Mouse (Mus musculus) neural tube, embryonic 11.5 days (tissue): ENCODE measurements around the gene Macrod2. TPM values are rescaled to one million over a fixed set of nuclear protein-coding genes. Genes with fewer than 3 reads are reported as not detected.

Source experiments
- ATAC-seq: fragments of 200-750 bp; cut with Nextera tagmentation; 2 replicates; pipeline ENCODE4 v1.8.0; 2017; ENCODE audit warnings: moderate number of reproducible peaks, mild to moderate bottlenecking, moderate TSS enrichment, moderate library complexity; ENCODE audit not compliant: insufficient read depth, low FRiP score, low TSS enrichment
- DNase-seq: peaks from one replicate; pipeline ENCODE4 v3.0.0-alpha.2; 2015; ENCODE audit warnings: low spot score
- H3K27ac ChIP-seq: fragments of 300-500 bp; sonication (generic); 2 replicates; pipeline ENCODE4 v1.5.1; 2014; ENCODE audit warnings: low read depth, mild to moderate bottlenecking, low read length
- H3K27me3 ChIP-seq: fragments of 300-500 bp; sonication (generic); 2 replicates; pipeline ENCODE4 v1.6.1; 2014; ENCODE audit warnings: mild to moderate bottlenecking, low read length, mixed read lengths; ENCODE audit not compliant: control insufficient read depth, insufficient read depth
- H3K36me3 ChIP-seq: fragments of 300-500 bp; sonication (generic); 2 replicates; pipeline ENCODE4 v1.6.1; 2014; ENCODE audit warnings: mild to moderate bottlenecking, low read length, moderate library complexity, mixed read lengths; ENCODE audit not compliant: control insufficient read depth, insufficient read depth
- H3K4me1 ChIP-seq: fragments of 300-500 bp; sonication (generic); 2 replicates; pipeline ENCODE4 v1.6.1; 2014; ENCODE audit warnings: low read length, mixed read lengths; ENCODE audit not compliant: control insufficient read depth, insufficient read depth
- H3K4me2 ChIP-seq: fragments of 300-500 bp; sonication (generic); 2 replicates; pipeline ENCODE4 v1.6.1; 2014; ENCODE audit warnings: low read depth, mild to moderate bottlenecking, moderate library complexity
- H3K4me3 ChIP-seq: fragments of 300-500 bp; sonication (generic); 2 replicates; pipeline ENCODE4 v1.5.1; 2014; ENCODE audit warnings: low read depth, low read length
- H3K9ac ChIP-seq: fragments of 300-500 bp; sonication (generic); 2 replicates; pipeline ENCODE4 v1.6.1; 2014; ENCODE audit warnings: mild to moderate bottlenecking, low read length
- H3K9me3 ChIP-seq: fragments of 300-500 bp; sonication (generic); 2 replicates; pipeline ENCODE4 v1.6.1; 2016; ENCODE audit warnings: low read length; ENCODE audit not compliant: control insufficient read depth
- WGBS: fragments of 180-500 bp; shearing (Covaris S2); extraction: QIAGEN DNeasy Blood & Tissue Kit; methylation state at CpG from one replicate; pipeline ENCODE4 v1.1.7; 2014; 5-methylcytosine and 5-hydroxymethylcytosine counted together
- polyA plus RNA-seq: library from polyadenylated mRNA; unstranded; fragments of >200 nt; fragmentation: Nextera tagmentation; extraction: Ambion mirVana; gene quantifications from 2 replicates; pipeline ENCODE4 v1.2.1, GENCODE M21; 2014

Gene Macrod2
- polyA plus RNA-seq, 1 experiment from 2014 or later, result 46.0 TPM

DNA sequence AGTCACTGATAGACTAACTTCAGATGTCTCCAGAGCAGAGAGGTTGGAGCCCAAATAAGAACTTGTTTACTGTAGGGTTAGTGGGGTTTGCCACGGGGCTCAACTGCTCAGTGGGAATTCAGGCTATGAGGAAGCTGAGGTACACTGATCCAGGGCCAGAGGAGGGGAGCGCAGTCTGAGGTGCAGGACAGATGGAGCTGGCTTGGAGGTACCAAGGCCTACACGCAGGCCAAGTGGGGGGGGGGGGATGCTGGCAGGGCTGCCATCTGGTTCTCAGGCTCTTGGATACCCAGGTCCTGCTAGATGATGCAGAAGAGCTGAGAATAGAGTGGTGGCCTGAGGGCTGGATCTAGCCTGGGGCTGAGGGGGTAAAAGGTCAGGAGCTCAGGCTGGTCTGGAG is 1931.6 kb downstream of the Macrod2 start:
- H3K4me3 ChIP-seq, result no peak overlapping the region
- H3K27ac ChIP-seq, result no peak overlapping the region
- ATAC-seq (no peak), DNase-seq (no peak)
- WGBS, result 89% methylated on average over 3 of the region's 3 CpGs
- H3K9ac ChIP-seq, result no peak overlapping the region
- no peaks in the 10 kb centered on the region for H3K4me1 ChIP-seq
- no peak overlapping the region for H3K4me2 ChIP-seq
- no peaks in the 10 kb centered on the region for H3K9me3 ChIP-seq
- H3K36me3 ChIP-seq, result no peaks in the 10 kb centered on the region
- H3K27me3 ChIP-seq, result no peaks in the 10 kb centered on the region

DNA sequence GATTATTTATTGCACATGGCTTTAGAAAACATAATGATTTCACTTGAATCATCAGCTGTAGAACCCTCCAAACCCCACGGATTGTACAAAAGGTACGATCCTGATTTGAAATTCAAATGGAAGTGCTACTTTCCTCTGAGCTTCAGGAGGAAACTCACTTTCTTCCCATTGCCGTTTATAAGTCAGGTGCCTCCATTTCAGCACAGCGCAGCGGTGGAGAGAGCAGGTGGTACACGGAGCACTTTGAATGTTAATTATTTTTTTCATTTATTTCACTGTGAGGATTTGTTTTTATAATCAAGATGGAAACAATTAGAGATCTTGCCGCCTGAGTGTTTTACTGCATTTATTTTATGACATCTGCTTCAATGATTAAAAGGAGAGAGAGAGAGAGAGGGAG is 1934.7 kb downstream of the Macrod2 start:
- H3K4me3 ChIP-seq, result no peak overlapping the region
- peaks cover 1% of the 10 kb centered on the region for H3K4me1 ChIP-seq
- DNase-seq (no peak), ATAC-seq (no peak)
- no peaks in the 10 kb centered on the region for H3K27me3 ChIP-seq
- no peaks in the 10 kb centered on the region for H3K36me3 ChIP-seq
- no peak overlapping the region for H3K27ac ChIP-seq
- no peak overlapping the region for H3K9ac ChIP-seq
- H3K4me2 ChIP-seq, result no peak overlapping the region
- WGBS, result 61% methylated on average over 7 of the region's 7 CpGs
- H3K9me3 ChIP-seq, result no peaks in the 10 kb centered on the region

DNA sequence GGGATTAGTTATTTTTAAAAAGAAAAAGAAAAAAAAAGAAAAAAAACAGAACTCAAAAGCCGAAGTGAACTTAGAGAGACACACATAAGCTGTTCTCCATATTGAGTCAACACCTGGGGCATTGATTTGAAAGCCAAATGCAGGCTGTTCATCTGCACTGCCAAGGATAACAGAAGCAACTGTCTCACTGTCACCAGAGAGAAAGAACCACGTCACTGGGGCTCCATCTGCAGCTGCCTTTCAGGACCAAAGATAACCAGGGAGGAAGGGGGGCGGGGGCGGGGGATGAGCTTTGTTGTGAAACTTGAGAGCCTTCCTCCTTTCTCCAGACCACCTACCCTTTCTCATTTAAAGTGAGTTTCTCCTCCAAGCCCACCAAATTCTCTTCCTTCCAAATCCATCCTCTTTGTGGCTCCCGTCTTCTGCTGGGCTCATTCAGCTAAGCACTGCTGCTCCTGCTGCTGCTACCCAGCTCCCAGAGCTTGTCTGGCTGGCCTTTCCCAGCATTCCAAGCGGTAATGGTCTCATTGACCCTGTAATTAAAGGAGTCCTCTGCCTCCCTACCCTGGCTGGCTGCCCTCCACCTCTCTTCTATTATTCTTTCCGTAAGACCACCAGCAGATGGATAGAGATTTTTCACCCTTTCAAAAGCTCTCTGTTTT is 1939.5 kb downstream of the Macrod2 start:
- no peak overlapping the region for H3K4me3 ChIP-seq
- no peaks in the 10 kb centered on the region for H3K27me3 ChIP-seq
- H3K9me3 ChIP-seq, result no peaks in the 10 kb centered on the region
- peak; percentile 71 for DNase-seq
- H3K36me3 ChIP-seq, result no peaks in the 10 kb centered on the region
- 10% methylated on average over 7 of the region's 7 CpGs for WGBS
- H3K4me2 ChIP-seq, result 0 out of 2 replicates have a peak overlapping the region, but pooled peaks have one; percentile 9
- peak; percentile 83 for ATAC-seq
- H3K9ac ChIP-seq, result peak overlapping the region; percentile 7; the same call in 1 of the 2 replicates
- peak overlapping the region; percentile 62 for H3K27ac ChIP-seq
- H3K4me1 ChIP-seq, result peaks cover 7% of the 10 kb centered on the region

DNA sequence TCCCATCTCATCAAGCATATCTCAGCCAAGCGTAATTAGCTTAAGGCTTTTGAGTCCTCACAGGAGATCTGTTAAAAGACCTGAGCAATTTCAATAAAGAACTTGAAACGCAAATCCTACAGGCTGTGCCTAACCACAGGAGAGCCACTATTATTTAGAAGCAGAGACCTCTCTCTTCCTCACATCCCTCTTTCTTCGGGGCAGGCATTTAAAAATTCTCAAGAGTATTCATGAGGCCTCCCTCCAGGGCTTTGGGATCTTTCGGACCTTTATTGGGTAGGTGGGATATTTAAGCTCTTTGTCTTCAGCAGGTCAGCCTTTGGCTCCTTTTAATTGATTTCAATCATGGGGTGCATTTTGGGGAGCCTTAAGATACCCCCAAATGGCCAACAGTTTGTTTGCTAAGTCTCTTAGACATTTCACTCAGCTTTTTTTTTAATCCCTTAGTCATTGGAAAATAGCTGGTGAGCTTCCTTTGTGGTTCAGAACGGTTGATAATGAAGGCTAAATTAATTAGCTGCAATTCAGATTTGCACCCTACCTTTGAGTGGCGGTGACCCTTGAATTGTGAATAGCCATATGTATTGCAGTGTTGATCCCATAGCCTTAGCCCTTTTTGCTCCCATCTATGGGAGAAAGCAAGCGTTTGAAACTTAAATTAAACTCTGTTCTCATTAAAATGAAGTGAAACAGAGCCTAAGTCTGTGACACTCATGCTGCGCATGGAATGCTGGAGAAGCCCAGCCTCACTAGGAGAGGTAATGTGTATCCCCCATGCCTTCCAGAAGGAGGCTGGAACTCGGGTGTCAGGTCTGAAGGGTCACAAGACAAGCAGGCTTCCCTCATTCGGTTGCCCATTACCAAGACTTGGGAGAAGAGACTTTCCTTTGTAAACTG is 1940.2 kb downstream of the Macrod2 start:
- H3K4me3 ChIP-seq, result no peak overlapping the region
- H3K4me1 ChIP-seq, result peaks cover 7% of the 10 kb centered on the region
- H3K9ac ChIP-seq, result no peak overlapping the region
- H3K27ac ChIP-seq, result no peak overlapping the region
- DNase-seq (no peak), ATAC-seq (peak; percentile 17; the same call in 1 of the 2 replicates)
- H3K36me3 ChIP-seq, result no peaks in the 10 kb centered on the region
- H3K9me3 ChIP-seq, result no peaks in the 10 kb centered on the region
- 35% methylated on average over 10 of the region's 10 CpGs for WGBS
- H3K27me3 ChIP-seq, result no peaks in the 10 kb centered on the region
- no peak overlapping the region for H3K4me2 ChIP-seq

DNA sequence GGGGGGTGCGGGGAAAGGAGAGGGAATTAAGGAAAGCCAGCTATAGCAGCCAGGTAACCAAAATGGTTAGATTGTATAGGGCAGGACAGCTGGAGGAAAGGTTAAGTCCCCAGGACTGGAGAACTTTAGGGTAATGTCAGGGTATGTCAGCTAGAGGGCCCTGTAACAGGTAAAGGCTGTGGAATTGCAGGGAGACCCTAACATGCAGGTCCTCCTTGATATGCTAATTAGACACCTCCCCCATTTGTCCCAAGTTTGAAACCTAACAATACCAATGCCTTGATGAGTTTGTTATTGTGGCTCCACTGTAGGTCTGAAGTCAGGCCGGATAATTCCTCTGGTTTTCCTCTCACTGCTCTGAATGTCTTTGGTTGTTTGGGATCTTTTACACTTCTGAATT is 1948.9 kb downstream of the Macrod2 start:
- Histone ChIP-seq H3K27me3 (no peaks in the 10 kb centered on the region), H3K27ac (no peak overlapping the region), H3K4me3 (no peak overlapping the region), H3K4me2 (no peak overlapping the region), H3K36me3 (no peaks in the 10 kb centered on the region), H3K4me1 (no peaks in the 10 kb centered on the region), H3K9me3 (no peaks in the 10 kb centered on the region), H3K9ac (no peak overlapping the region)
- no peak for ATAC-seq
- DNase-seq, result no peak
- WGBS, result 37% methylated on average over 1 of the region's 2 CpGs

DNA sequence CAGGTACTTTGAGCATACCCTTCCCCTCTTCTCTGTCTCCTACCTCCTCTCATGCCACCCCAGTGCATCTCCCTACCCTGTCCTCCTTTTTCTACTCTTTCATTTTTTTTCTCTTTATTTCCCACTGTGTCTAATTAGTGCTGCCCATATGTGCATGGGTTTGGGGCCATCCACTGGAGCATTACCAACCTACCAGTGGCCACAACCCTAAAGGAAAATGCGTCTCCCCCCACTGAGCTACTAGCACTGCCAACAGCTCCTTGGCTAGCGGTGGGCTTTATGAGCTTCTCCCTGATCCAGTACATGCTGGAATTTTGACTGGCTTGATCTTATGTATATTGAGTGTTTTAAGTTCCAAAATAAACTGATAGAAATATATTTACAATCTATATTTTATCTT is 1949.6 kb downstream of the Macrod2 start:
- H3K27me3 ChIP-seq, result no peaks in the 10 kb centered on the region
- H3K27ac ChIP-seq, result no peak overlapping the region
- H3K36me3 ChIP-seq, result no peaks in the 10 kb centered on the region
- no peak overlapping the region for H3K9ac ChIP-seq
- no peak overlapping the region for H3K4me3 ChIP-seq
- no peak for ATAC-seq
- 92% methylated on average over 2 of the region's 2 CpGs for WGBS
- no peak overlapping the region for H3K4me2 ChIP-seq
- no peak for DNase-seq
- no peaks in the 10 kb centered on the region for H3K9me3 ChIP-seq
- no peaks in the 10 kb centered on the region for H3K4me1 ChIP-seq

DNA sequence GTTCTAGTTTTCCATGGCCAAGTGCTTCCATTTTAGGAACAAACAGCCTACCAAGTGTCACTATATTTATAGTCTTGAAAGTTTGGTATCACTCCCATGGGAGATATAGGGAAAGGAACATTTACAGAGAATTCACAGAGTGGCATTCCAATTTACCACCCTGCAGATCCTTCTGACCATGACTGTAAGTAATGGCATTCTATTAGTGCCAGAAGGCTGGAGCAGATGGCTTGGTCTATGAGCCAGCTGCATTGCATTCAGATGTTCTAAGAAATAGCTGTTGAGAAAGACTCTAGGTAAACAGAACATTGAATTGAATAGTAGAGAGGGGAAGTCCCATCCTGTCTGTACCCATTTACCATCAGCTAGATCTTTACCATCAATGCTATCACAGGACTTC is 1954.7 kb downstream of the Macrod2 start:
- ATAC-seq, result no peak
- DNase-seq, result no peak
- no peaks in the 10 kb centered on the region for H3K4me1 ChIP-seq
- no peak overlapping the region for H3K4me3 ChIP-seq
- H3K9ac ChIP-seq, result no peak overlapping the region
- H3K36me3 ChIP-seq, result no peaks in the 10 kb centered on the region
- no peak overlapping the region for H3K4me2 ChIP-seq
- no peak overlapping the region for H3K27ac ChIP-seq
- no peaks in the 10 kb centered on the region for H3K9me3 ChIP-seq
- no peaks in the 10 kb centered on the region for H3K27me3 ChIP-seq

DNA sequence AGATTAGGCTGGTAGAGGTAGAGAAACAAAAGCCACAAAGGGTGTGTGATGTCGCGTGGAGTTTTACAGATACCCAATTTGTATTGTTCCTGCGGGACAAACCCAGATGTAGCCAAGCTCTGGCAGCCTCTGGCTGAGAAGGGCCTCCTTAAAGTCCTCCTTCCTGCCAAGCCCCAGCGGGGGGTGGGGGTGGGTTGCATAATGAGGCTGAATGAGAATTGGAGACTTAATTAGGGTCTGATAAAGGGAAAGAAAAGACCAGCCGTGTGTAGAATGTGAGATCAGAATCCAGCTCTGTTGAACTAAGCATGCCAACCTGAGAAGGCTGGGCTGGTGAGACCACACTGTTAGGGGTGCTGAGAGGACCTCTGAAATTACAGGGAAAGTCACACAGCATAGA is 1967.8 kb downstream of the Macrod2 start:
- Histone ChIP-seq H3K27ac (no peak overlapping the region), H3K36me3 (no peaks in the 10 kb centered on the region), H3K9me3 (no peaks in the 10 kb centered on the region), H3K4me1 (no peaks in the 10 kb centered on the region), H3K9ac (no peak overlapping the region), H3K4me2 (no peak overlapping the region), H3K4me3 (no peak overlapping the region), H3K27me3 (no peaks in the 10 kb centered on the region)
- DNase-seq (peak; percentile 50), ATAC-seq (peak; percentile 56; the same call in 1 of the 2 replicates)
- WGBS, result 8% methylated on average over 5 of the region's 5 CpGs

DNA sequence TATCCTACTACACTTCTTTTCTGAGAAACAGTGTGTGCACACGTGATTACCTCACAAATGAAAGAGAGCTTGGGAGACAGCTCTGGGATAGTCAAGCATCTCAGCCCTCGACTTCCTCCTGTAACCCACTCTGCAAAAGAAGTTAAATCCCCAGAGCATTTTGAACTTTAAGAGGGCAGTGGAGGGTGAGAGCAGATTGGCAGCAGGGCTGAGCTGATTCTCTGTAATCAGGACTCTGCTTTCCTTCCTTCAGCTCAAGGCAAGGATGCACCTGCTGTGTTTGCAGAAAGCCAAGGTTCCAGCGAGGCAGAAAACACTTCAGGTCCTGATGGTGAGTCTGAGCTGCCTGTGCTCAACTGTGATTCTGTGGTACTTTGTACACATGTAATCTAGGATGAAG is 1978.9 kb downstream of the Macrod2 start:
- Histone ChIP-seq H3K9ac (no peak overlapping the region), H3K4me1 (no peaks in the 10 kb centered on the region), H3K27ac (no peak overlapping the region), H3K4me3 (no peak overlapping the region), H3K36me3 (no peaks in the 10 kb centered on the region), H3K27me3 (no peaks in the 10 kb centered on the region), H3K9me3 (no peaks in the 10 kb centered on the region), H3K4me2 (no peak overlapping the region)
- ATAC-seq (no peak), DNase-seq (no peak)
- 27% methylated on average over 3 of the region's 3 CpGs for WGBS
